Mouse (Mus musculus): ENCODE measurements at regions not wholly inside any gene's neighbourhood (a gene's known extent, or its start where the extent isn't known, plus 50 kb on each side); places are given as distances from the start of the nearest gene placed in this dataset.
A peak's percentile ranks its signal among the peaks of the same experiment; 100 is the strongest.

- no peak for DNase-seq (ENCODE audit: low read depth, low spot score)
These were observed 93.4 kb downstream of the Mettl4 start for GRCm38 (mm10) chr17:94656429-94656828.

GRCm38 (mm10) chr17:94655473-94655872 lies 94.3 kb downstream of the Mettl4 start:
- DNase-seq (ENCODE audit: low read depth, low spot score), result peak; percentile 47

GRCm38 (mm10) chr17:94654634-94655033 lies 95.2 kb downstream of the Mettl4 start:
- DNase-seq (ENCODE audit: low read depth, low spot score), result no peak

- DNase-seq (ENCODE audit: low read depth, low spot score), result peak; percentile 17
These were observed 97.4 kb downstream of the Mettl4 start for GRCm38 (mm10) chr17:94652412-94652811.

- DNase-seq (ENCODE audit: low read depth, low spot score), result peak; percentile 87
These were observed 98.3 kb downstream of the Mettl4 start for GRCm38 (mm10) chr17:94651517-94651916.

All from ES-CJ7 (cell line).